Mouse (Mus musculus): ENCODE data around the gene Cmtr1.
"Not testable (repeated sequence)": the region's sequence is repeated elsewhere in the genome, so short reads cannot be mapped to it uniquely, and the experiment has no call there.

Gene Cmtr1

DNA sequence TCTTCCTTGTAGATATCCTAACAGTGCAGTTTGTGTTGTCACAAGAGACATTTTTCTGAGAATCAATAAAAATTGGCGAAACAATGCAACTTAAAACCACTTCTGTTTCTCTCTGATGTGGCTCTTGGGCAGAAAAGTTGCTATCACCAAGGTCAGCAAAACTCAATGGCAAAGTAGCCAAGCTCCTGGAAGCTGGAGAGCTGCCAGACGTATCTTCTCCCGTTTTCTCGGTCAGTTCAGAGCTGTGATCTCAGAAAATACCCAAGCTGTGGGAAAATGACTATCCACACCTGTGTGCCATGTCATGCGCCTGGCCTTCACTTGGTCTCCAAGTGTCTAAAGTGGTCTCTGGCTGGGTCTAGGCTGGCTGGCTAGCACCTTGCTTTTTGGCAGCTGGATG, 45.5 kb downstream of the Cmtr1 start:
- in situ Hi-C loops (cut with MboI) = no loop called here

- in situ Hi-C loops (cut with MboI) = no loop called here
Observed at GRCm38 (mm10) chr17:29706981-29707545, 46.7 kb downstream of the Cmtr1 start.

DNA sequence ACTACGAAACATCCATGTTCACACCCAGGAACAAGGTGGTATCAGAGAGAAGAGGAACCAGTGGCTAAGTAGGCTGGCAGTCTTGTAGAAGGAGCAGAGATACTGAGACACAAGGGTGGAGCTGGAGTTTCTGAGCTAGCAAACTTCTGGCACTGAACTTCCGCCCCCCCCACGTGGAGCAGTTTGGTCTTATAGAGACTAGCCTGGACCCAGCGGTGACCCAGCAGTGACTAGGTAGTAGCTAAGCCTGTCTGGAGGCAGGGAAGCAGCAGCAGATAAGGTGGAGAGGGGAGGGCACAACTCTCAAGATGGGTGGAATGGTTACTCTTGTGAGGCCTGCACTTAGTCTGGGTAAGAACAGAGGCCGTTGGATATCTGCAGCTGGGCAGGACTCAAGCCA, 48.4 kb downstream of the Cmtr1 start:
- in situ Hi-C loops (cut with MboI) = no loop called here

DNA sequence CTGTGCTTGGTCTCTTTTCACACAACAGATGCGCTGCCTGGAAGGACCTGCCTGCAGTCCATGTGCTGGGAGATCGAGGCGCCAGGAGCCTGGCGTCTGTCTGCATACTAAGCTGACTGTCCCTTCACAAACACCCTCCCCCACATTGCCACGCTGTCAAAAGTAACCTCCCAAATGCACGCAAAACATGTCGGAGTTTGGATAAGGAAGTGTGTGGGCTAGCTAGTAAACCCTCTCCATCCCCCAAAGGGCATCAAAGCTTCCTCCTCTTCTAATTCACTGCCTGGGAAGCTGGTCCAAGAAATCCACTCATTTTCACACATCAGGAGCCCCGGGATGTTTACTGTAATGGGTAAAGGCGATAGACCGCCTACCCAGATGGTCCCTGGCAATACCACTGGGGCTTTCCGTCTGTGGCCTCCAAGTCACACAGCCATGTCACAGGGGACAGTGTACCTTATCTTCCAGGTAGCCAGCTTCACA, 50.2 kb downstream of the Cmtr1 start:
- in situ Hi-C loops (cut with MboI) = no loop called here

DNA sequence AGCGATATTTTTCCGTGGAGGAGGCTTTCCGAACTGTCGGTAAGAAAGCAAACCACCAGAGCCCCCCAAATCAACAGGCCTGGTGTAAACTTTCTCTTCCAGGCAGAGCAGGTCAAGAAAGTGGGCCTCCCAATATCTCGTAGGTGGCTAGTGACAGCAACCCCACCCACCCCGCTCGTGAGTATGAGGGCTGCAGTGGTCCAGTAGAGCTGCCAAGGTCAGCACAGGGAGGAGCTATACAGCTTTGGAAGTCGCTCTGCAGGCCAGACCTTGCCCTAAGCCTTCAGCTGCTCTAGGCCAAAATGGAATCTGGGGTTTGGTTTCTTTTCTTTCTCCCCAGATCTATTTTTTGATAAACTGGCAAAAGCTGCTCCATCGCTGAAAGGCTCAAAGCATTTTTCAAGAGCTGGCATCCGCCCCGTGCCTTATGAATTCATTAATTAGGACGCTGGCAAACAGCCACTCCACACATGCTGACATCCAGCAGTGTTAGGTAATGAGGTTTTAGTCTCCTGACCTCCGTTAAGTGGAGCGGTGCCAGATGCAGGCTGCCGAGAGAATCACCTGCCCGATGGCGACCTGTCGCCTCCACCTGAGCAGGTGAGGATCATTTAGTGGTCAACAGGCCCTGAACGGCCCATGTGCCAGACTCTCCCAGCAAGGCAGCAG, 50.8 kb downstream of the Cmtr1 start:
- in situ Hi-C loops (cut with MboI) = no loop called here

DNA sequence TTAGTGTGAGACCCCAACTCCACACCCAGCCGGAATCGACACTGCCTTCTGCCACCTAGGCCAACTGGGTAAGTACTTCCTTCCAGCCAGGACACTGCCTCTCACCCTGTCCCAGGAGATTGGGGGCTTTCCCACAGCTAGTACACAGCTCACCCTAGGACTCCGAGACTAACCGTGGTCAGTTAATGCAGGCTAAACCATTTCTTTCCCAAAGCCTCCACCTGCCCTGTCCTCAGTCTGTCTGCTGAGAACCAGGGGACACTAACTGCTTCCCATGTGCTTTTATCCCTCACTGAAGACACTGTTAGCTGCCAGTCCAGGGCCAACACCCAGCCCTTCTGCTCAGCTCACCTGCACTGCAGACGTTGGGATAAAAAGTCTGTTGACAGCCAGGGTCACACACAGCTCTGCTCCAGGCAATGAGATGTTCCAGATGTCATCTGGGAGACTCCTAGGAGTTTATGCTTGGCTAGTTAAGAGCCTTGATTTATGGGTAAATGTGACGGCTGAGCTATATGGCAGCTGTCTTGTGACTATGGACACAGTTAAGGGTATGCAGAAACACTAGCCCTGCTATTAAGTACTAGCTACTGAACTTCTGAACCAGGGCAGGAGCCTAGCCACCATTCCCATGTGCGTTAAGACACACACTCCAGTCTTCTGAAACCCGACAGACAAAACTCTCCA, 51.5 kb downstream of the Cmtr1 start:
- in situ Hi-C loops (cut with MboI) = no loop called here

DNA sequence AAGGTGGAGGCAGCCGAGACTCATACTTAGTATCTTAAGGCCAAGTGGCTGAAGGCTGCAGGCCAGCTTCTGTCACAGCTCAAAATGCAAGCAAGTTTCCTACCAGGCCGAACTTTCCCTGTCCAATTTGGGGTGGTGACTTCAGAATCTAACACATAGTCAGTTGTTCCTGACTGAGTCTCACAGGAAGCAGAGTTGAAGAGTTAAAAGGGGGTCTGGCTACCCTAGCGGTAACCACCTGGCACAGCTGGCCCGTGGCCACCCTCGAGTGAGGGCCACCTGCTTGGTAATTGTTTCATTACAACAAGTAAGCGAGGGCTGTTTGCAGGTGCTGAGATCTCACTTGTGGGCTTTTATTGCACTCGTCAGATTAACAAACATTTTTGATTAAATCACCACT, 52.2 kb downstream of the Cmtr1 start:
- in situ Hi-C loops (cut with MboI) = no loop called here

DNA sequence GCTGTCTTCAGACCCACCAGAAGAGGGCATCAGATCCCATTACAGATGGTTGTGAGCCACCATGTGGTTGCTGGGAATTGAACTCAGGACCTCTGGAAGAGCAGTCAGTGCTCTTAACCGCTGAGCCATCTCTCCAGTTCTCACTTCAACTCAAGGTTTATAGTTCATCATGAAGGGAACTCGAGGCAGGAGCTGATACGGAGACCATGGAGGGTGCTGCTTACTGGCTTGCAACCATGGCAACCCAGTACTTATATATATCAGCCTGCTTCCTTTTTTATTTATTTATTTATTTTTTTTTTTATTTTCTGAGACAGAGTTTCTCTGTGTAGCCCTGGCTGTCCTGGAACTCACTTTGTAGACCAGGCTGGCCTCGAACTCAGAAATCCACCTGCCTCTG, 53.3 kb downstream of the Cmtr1 start:
- in situ Hi-C loops (cut with MboI) = not testable (repeated sequence)

DNA sequence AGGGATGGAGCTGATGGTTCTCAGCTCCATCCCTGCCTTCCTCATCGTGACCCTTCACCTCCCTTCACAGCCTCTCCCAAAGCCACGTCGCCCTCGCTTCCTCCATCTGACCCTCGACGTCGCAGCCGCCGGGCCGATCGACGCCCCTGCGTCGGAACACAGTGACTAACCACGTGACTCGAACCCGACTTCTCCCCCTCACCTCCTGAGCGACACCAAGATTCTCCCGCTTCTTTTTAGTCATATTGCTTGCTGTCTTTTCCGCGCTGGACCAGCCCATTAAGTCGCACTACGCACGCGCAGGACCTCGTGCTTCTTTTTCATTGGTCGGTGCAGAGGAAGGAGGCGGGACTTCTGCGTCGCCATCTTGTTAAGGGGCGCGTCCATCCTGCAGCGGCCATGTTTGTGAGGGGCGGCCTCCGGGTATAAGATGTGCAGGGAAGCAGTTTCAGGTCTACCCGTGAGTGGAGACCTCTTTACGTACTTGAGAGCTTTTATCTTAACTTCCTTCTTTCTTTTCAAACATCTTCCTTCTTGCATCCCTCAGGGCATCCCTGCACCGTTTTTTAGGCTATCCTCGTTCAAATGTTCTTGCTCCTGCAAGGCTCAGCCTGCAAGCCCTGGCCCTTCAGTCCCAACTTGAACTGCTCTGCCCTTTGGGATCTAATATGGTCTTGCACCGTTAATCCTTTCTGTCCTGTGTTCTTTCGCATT, 56.5 kb downstream of the Cmtr1 start, which contains the start of gene Ccdc167:
Gene Ccdc167 (minus strand): TSS at position 313 of the 714 bp plus-strand sequence.
- in situ Hi-C loops (cut with MboI) = no loop called here

DNA sequence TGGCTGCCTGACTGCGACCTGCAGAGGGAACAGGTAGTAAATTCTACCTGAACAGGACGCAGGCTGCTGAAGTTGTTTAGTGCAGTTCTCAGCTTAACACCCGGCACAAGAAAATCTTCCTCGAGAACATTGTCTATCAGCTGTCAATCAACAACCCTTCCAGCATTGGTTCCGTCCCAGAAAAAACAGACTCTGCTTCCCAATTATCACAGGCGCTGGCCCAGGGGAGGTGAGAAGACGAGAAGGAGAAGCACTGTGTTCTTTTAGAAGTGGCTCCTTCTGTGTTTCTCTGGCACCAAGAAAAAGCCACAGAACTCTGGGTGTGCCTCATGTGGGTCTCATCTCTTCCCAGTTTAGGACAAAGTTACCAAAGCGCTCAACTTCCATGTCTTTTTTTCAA, 58.3 kb downstream of the Cmtr1 start:
- in situ Hi-C loops (cut with MboI) = no loop called here

DNA sequence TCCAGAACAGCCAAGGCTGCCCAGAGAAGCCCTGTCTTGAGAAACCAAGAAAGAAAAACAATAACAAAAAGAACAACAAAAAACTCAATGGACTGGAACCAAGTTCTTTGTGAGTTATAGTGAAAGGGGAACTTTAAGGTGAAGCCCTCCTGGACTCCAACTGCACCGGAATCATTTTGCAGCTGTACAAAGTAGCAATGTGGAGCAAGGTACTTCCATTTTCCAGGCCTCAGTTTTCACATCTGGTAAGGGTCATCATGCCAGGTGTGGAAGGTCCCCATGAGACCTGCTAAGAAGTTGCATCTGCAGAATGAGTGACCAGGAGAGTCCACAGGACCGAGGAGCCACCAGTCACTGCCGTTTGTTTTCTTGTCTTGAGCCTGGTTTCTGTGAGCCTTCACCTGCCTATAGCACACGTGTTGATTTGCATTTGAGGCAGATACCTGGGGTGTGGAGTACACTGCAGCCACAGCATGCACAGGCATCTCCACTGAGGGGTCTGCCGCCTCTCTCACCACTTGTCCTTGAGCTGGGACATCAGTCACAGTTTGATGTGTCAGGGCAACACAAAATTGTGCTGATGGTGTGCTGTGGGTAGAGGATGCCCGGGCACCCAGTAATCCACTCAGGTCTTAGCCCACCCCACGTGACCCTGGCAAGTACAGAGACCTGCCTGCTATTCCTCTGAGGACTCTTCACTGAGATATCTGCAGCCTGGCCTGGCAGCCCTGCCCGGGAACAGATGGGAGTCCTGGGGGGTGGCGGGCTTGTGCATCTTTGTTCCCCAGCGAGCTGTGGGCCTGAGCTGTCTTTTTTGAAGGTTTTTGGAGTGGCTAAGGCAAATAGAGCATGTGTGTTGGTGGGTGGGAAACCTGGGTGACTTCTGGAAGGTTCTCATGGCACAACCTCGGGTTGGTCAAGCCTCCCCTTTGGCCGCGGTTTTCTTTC, 59.5 kb downstream of the Cmtr1 start:
- in situ Hi-C loops (cut with MboI) = no loop called here

DNA sequence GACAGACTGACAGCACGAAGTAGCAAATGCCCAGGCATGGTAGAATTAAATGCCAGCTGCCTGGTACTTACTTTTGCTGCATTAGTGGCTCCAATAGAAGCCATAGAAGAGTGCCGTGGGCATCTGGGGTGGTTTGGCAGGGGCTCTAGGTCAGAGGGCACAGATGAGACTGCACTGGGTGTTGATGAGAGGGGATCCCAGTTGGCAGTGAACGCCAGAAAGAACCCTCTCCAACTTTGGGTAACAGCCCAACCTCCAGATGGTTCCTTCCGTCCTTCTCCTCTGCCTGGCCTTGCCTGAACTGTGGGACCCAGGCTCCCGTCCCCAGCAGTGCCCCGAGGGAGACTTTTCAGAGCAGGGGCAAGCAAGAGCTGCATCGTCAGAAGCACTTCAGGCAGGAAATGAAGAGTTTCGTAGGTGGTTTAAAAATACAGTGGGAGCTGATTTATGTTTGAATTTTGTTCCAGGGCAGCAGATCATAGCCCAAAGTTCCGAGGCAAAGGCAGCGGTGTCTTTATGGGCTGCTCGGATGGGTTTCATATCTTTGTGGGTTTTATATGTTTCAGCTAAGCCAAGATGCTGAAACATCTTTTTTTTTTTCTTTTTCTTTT, 60.5 kb downstream of the Cmtr1 start:
- in situ Hi-C loops (cut with MboI) = no loop called here

GRCm38 (mm10) chr17:29724610-29725009, 64.2 kb downstream of the Cmtr1 start:
- in situ Hi-C loops (cut with MboI) = no loop called here

DNA sequence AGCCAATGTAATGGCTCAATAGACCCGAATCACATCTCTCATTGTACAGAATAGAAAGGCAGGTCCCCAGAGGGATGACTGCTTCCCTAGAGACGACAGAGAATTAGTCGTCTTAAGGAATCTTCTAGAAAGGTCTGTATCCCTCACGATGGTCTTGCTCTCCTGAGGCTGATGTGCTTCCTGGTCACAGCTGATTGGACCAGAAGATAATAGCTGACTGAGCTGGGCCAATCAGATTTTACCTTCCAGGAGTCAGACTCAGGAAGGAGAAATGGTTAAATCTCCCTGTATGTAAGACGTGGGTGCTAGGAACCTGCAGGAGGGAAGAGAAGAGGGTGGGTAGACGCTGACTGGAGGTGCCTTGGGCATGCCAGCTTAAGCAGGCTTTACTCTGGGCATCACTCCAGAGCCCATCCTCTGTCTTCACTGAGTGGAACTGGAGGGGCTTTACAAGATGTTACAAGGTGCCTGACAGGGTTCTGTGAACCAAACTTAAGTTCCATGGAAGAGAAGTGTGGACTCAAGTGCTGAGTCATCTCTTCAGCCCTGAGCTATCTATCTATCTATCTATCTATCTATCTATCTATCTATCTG, 64.7 kb downstream of the Cmtr1 start:
- in situ Hi-C loops (cut with MboI) = no loop called here

- in situ Hi-C loops (cut with MboI) = no loop called here
Observed at GRCm38 (mm10) chr17:29728082-29728481, 67.7 kb downstream of the Cmtr1 start.

GRCm38 (mm10) chr17:29730510-29731265, 70.3 kb downstream of the Cmtr1 start:
- in situ Hi-C loops (cut with MboI) = no loop called here

- in situ Hi-C loops (cut with MboI) = no loop called here
Observed at GRCm38 (mm10) chr17:29731266-29731952, 71.0 kb downstream of the Cmtr1 start.

- in situ Hi-C loops (cut with MboI) = no loop called here
Observed at GRCm38 (mm10) chr17:29731953-29732325, 71.5 kb downstream of the Cmtr1 start.

DNA sequence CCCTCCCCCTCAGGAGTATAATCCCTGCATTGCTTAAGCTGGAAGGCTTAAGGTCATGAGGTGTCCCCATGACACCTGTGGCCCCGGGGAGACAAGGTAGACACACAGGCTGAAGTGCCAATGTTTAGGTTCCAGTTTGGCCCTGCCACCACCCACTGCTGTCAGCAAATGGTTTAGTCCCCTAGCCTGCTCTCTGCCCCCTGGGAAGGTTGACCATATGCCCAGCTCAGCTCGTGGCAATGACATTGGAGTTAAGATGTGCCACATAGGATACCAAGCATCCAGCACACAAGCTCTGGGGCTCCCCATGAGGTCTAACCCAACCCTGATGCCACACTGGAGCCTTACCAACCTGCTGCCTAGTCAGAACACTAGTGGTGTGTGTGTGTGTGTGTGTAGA, 72.1 kb downstream of the Cmtr1 start:
- in situ Hi-C loops (cut with MboI) = no loop called here
